Mouse (Mus musculus) hindbrain, postnatal 0 days (tissue): ENCODE data around the gene Mblac1. TPM values are rescaled to one million over a fixed set of nuclear protein-coding genes. Genes with fewer than 3 reads are reported as not detected.

ENCODE experiments used
- ATAC-seq: fragments of 200-750 bp; cut with Nextera tagmentation; 2 replicates; pipeline ENCODE4 v1.8.0; 2017; ENCODE audit warnings: mild to moderate bottlenecking, moderate TSS enrichment, moderate library complexity
- DNase-seq: peaks from one replicate; pipeline ENCODE4 v3.0.0-alpha.2; 2015; ENCODE audit warnings: low spot score
- H3K27ac ChIP-seq: fragments of 300-500 bp; sonication (generic); 2 replicates; pipeline ENCODE4 v1.5.1; 2014; ENCODE audit warnings: mild to moderate bottlenecking
- H3K27me3 ChIP-seq: fragments of 300-500 bp; sonication (generic); 2 replicates; pipeline ENCODE4 v1.6.1; 2014; ENCODE audit warnings: low read length, mixed read lengths; ENCODE audit not compliant: insufficient read depth
- H3K36me3 ChIP-seq: fragments of 300-500 bp; sonication (generic); 2 replicates; pipeline ENCODE4 v1.6.1; 2014; ENCODE audit warnings: low read length, mixed read lengths; ENCODE audit not compliant: insufficient read depth
- H3K4me1 ChIP-seq: fragments of 300-500 bp; sonication (generic); 2 replicates; pipeline ENCODE4 v1.6.1; 2014; ENCODE audit warnings: antibody characterized with exemption, low read length, mixed read lengths; ENCODE audit not compliant: insufficient read depth
- H3K4me2 ChIP-seq: fragments of 300-500 bp; sonication (generic); 2 replicates; pipeline ENCODE4 v1.6.1; 2014; ENCODE audit warnings: low read depth, mild to moderate bottlenecking, low read length, moderate library complexity, mixed read lengths
- H3K4me3 ChIP-seq: fragments of 300-500 bp; sonication (generic); 2 replicates; pipeline ENCODE4 v1.5.1; 2014; ENCODE audit warnings: low read length
- H3K9ac ChIP-seq: fragments of 300-500 bp; sonication (generic); replicated peaks from 2 replicates; pipeline ENCODE4 v1.6.1; 2014; ENCODE audit warnings: mild to moderate bottlenecking, low read length, moderate library complexity, mixed read lengths
- H3K9me3 ChIP-seq: fragments of 300-500 bp; sonication (generic); 2 replicates; pipeline ENCODE4 v1.6.1; 2016; ENCODE audit warnings: low read length, mixed read lengths
- CTCF ChIP-seq: IDR thresholded peaks from 2 replicates; pipeline ENCODE4 v1.5.1; 2016; ENCODE audit warnings: antibody characterized with exemption, control low read depth, low read depth
- WGBS: fragments of 180-500 bp; shearing (Covaris S2); extraction: QIAGEN DNeasy Blood & Tissue Kit; methylation state at CpG from one replicate; pipeline ENCODE4 v1.1.7; 2014; 5-methylcytosine and 5-hydroxymethylcytosine counted together
- polyA plus RNA-seq: library from polyadenylated mRNA; unstranded; fragments of >200 nt; fragmentation: Nextera tagmentation; extraction: Ambion mirVana; gene quantifications from 2 replicates; pipeline ENCODE4 v1.2.1, GENCODE M21; 2015
- total RNA-seq: library from RNA; depleted of rRNA; stranded (reverse); fragments of >200 nt; gene quantifications from 2 replicates; pipeline ENCODE4 v1.2.3, GENCODE M21; 2014

Mblac1 gene
- total and polyA plus RNA-seq, 2 experiments from 2014 or later, result 10.6 to 16.5 TPM

- under 1% methylated on average over 31 of the region's 31 CpGs for WGBS
- DNase-seq (peak; percentile 93), ATAC-seq (peak; percentile 88)
- Histone ChIP-seq H3K9me3 (no peaks in the 10 kb centered on the region), H3K4me2 (peak within 1 kb of the TSS; percentile 88), H3K9ac (peak within 1 kb of the TSS; percentile 75), H3K27ac (peak within 1 kb of the TSS; percentile 82), H3K4me3 (peak within 1 kb of the TSS; percentile 73), H3K36me3 (peaks cover 9% of the 10 kb centered on the region), H3K27me3 (no peaks in the 10 kb centered on the region), H3K4me1 (peaks cover 16% of the 10 kb centered on the region; the same call in 1 of the 2 replicates)
- no peak for TF ChIP-seq CTCF
These were observed 7.0 kb upstream of the Mblac1 start, which contains the start of the genes Taf6 and Cnpy4 for GRCm38 (mm10) chr5:138186950-138187638. Taf6 (minus strand) TSS chr5:138187451. Cnpy4 (plus strand) TSS chr5:138187485.

DNA sequence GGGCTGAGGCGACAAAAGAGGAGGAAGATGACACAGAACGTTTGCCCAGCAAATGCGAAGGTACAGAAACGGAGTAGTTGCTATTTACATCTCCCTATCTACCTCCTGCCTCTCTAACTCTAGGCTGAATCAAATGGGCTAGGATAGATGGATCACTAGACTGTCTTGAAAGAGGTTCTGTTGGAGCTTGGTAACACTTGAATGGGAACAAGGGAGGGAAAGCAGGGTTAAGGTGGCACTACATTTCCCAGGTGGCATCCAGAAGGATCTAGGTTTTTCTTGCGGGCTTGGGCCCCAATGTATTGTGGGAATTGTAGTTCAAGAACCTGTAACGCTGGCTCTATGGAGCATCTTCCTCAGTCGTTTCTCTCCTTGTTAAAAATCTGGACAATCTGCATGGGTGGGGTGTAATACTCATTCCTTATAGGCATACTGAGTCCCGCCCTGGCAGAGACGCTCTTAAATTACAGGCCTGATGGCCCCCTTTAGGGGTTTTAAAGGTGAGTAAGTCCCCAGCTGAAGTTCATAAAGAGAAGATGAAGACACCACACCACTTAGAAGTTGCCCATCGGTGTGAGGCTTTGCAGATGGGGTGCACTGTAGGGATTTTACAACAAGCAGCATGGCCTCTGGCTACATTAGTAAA lies 6.3 kb upstream of the Mblac1 start:
- ATAC-seq (peak; percentile 86), DNase-seq (peak; percentile 93)
- Histone ChIP-seq H3K4me2 (peak overlapping the region; percentile 88), H3K27ac (peak overlapping the region; percentile 62), H3K36me3 (0 out of 2 replicates have a peak, but pooled peaks cover 4% of the 10 kb centered on the region), H3K4me3 (peak overlapping the region; percentile 73), H3K4me1 (peaks cover 16% of the 10 kb centered on the region; the same call in 1 of the 2 replicates), H3K27me3 (no peaks in the 10 kb centered on the region), H3K9ac (peak overlapping the region; percentile 75), H3K9me3 (no peaks in the 10 kb centered on the region)
- no peak for TF ChIP-seq CTCF
- 0% methylated on average over 10 of the region's 10 CpGs for WGBS

DNA sequence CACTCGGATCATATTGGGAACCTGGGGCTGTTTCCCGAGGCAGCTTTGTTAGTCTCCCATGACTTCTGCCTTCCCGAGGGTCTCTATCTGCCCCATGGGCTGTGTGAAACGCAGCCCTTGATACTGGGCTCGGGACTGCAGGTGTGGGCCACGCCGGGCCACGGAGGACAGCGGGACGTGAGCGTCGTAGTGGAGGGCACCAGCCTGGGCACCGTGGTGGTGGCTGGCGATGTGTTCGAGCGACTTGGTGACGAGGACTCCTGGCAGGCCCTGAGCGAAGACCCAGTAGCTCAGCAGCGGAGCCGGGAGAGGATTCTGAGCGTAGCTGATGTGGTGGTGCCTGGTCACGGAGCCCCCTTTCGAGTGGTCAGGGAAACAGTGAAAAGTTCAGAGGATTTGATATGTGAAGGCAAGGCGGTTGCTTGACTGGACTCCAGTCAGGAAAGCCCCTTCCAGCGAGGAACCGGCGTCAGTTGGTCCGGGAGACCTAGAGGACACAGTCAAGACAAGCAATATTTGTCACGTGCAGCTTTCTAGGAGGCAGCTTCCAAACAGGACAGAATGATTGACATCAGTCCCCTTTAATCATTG lies 736 bp downstream of the Mblac1 start:
- H3K27me3 ChIP-seq, result no peaks in the 10 kb centered on the region
- peak overlapping the region; percentile 76 for H3K4me3 ChIP-seq
- peak overlapping the region; percentile 97 for H3K4me2 ChIP-seq
- peak overlapping the region; percentile 68 for H3K9ac ChIP-seq
- WGBS, result under 1% methylated on average over 29 of the region's 29 CpGs
- H3K4me1 ChIP-seq, result no peaks in the 10 kb centered on the region
- 0 out of 2 replicates have a peak, but pooled peaks cover 2% of the 10 kb centered on the region for H3K36me3 ChIP-seq
- TF ChIP-seq CTCF, result peak; percentile 27; the same call in 1 of the 2 replicates
- H3K27ac ChIP-seq, result peak overlapping the region; percentile 93
- peak; percentile 67 for ATAC-seq
- H3K9me3 ChIP-seq, result no peaks in the 10 kb centered on the region
- DNase-seq, result peak; percentile 61

- no peaks in the 10 kb centered on the region for H3K9me3 ChIP-seq
- H3K4me2 ChIP-seq, result peak overlapping the region; percentile 97
- H3K9ac ChIP-seq, result peak overlapping the region; percentile 68; the same call in 1 of the 2 replicates
- no peak for TF ChIP-seq CTCF
- ATAC-seq (no peak), DNase-seq (no peak)
- peak overlapping the region; percentile 93 for H3K27ac ChIP-seq
- 56% methylated on average over 7 of the region's 7 CpGs for WGBS
- H3K4me1 ChIP-seq, result no peaks in the 10 kb centered on the region
- H3K27me3 ChIP-seq, result no peaks in the 10 kb centered on the region
- H3K36me3 ChIP-seq, result no peaks in the 10 kb centered on the region
- peak overlapping the region; percentile 76 for H3K4me3 ChIP-seq
These were observed 1.3 kb downstream of the Mblac1 start for GRCm38 (mm10) chr5:138195463-138195862.

- Histone ChIP-seq H3K9me3 (no peaks in the 10 kb centered on the region), H3K27me3 (no peaks in the 10 kb centered on the region), H3K4me1 (no peaks in the 10 kb centered on the region), H3K9ac (no peak overlapping the region), H3K27ac (no peak overlapping the region), H3K4me2 (no peak overlapping the region), H3K36me3 (no peaks in the 10 kb centered on the region), H3K4me3 (no peak overlapping the region)
- DNase-seq (peak; percentile 49), ATAC-seq (no peak)
- 4% methylated on average over 1 of the region's 1 CpGs for WGBS
- TF ChIP-seq CTCF, result peak; percentile 60
These were observed 5.5 kb downstream of the Mblac1 start for GRCm38 (mm10) chr5:138199576-138199975.

GRCm38 (mm10) chr5:138202086-138202485 lies 8.0 kb downstream of the Mblac1 start:
- no peak for TF ChIP-seq CTCF
- Histone ChIP-seq H3K27me3 (no peaks in the 10 kb centered on the region), H3K9ac (no peak overlapping the region), H3K36me3 (no peaks in the 10 kb centered on the region), H3K27ac (no peak overlapping the region), H3K4me1 (no peaks in the 10 kb centered on the region), H3K9me3 (no peaks in the 10 kb centered on the region), H3K4me3 (no peak overlapping the region), H3K4me2 (no peak overlapping the region)
- ATAC-seq (no peak), DNase-seq (no peak)
- WGBS, result 81% methylated on average over 3 of the region's 3 CpGs
